Mouse (Mus musculus): ENCODE measurements around the gene Iqcf3.
"Not testable (repeated sequence)": the region's sequence is repeated elsewhere in the genome, so short reads cannot be mapped to it uniquely, and the experiment has no call there.

Iqcf3 gene

GRCm38 (mm10) chr9:106509356-106509755 is 52.1 kb downstream of the Iqcf3 start:
- DNase-seq (ENCODE audit: low spot score in 2 of 2) = no peak

- DNase-seq (ENCODE audit: low spot score in 2 of 2) = no peak
Measured at GRCm38 (mm10) chr9:106504246-106504645, 57.2 kb downstream of the Iqcf3 start.

GRCm38 (mm10) chr9:106501846-106502245 is 59.6 kb downstream of the Iqcf3 start:
- no peak for DNase-seq (ENCODE audit: low spot score in 2 of 2)

- no peak for DNase-seq (ENCODE audit: low spot score in 2 of 2)
Measured at GRCm38 (mm10) chr9:106499667-106500066, 61.8 kb downstream of the Iqcf3 start, which contains the start of gene Iqcf1. Gene Iqcf1, plus strand, starts transcription at chr9:106499967.

GRCm38 (mm10) chr9:106487602-106488001 is 73.8 kb downstream of the Iqcf3 start:
- DNase-seq (ENCODE audit: low spot score in 2 of 2) = not testable (repeated sequence)

GRCm38 (mm10) chr9:106485076-106485475 is 76.4 kb downstream of the Iqcf3 start:
- DNase-seq (ENCODE audit: low spot score in 2 of 2) = no peak

GRCm38 (mm10) chr9:106483606-106484005 is 77.8 kb downstream of the Iqcf3 start:
- no peak for DNase-seq (ENCODE audit: low spot score in 2 of 2)

GRCm38 (mm10) chr9:106483136-106483535 is 78.3 kb downstream of the Iqcf3 start:
- peak in 1 of 2 experiments; percentile 6 for DNase-seq (ENCODE audit: low spot score in 2 of 2)

- DNase-seq (ENCODE audit: low spot score in 2 of 2) = no peak
Measured at GRCm38 (mm10) chr9:106482578-106483115, 78.8 kb downstream of the Iqcf3 start.

- DNase-seq (ENCODE audit: low spot score in 2 of 2) = peak in 1 of 2 experiments; percentile 5
Measured at GRCm38 (mm10) chr9:106481676-106482075, 79.8 kb downstream of the Iqcf3 start.

- peak in 1 of 2 experiments; percentile 6 for DNase-seq (ENCODE audit: low spot score in 2 of 2)
Measured at GRCm38 (mm10) chr9:106481075-106481474, 80.4 kb downstream of the Iqcf3 start.

GRCm38 (mm10) chr9:106480541-106480940 is 80.9 kb downstream of the Iqcf3 start:
- no peak for DNase-seq (ENCODE audit: low spot score in 2 of 2)

GRCm38 (mm10) chr9:106478101-106478500 is 83.3 kb downstream of the Iqcf3 start:
- DNase-seq (ENCODE audit: low spot score in 2 of 2) = no peak

GRCm38 (mm10) chr9:106477649-106478048 is 83.8 kb downstream of the Iqcf3 start:
- no peak for DNase-seq (ENCODE audit: low spot score in 2 of 2)

GRCm38 (mm10) chr9:106476924-106477484 is 84.4 kb downstream of the Iqcf3 start, which contains the start of gene Parp3:
Gene Parp3, minus strand, starts transcription at chr9:106476949.
- peak; percentile 91 to 92 for DNase-seq (ENCODE audit: low spot score in 2 of 2)

GRCm38 (mm10) chr9:106476002-106476923 is 85.2 kb downstream of the Iqcf3 start:
- peak; percentile 37 to 52 for DNase-seq (ENCODE audit: low spot score in 2 of 2)

- DNase-seq (ENCODE audit: low spot score in 2 of 2) = no peak
Measured at GRCm38 (mm10) chr9:106475663-106476001, 85.8 kb downstream of the Iqcf3 start, which contains the start of gene Rrp9. Gene Rrp9, plus strand, starts transcription at chr9:106475963.

- DNase-seq (ENCODE audit: low spot score in 2 of 2) = no peak
Measured at GRCm38 (mm10) chr9:106475046-106475445, 86.4 kb downstream of the Iqcf3 start.

- peak; percentile 34 to 55 for DNase-seq (ENCODE audit: low spot score in 2 of 2)
Measured at GRCm38 (mm10) chr9:106474456-106474855, 87.0 kb downstream of the Iqcf3 start.

GRCm38 (mm10) chr9:106473753-106474105 is 87.7 kb downstream of the Iqcf3 start:
- DNase-seq (ENCODE audit: low spot score in 2 of 2) = no peak

- no peak for DNase-seq (ENCODE audit: low spot score in 2 of 2)
Measured at GRCm38 (mm10) chr9:106473081-106473752, 88.2 kb downstream of the Iqcf3 start.

GRCm38 (mm10) chr9:106472321-106472720 is 89.1 kb downstream of the Iqcf3 start:
- DNase-seq (ENCODE audit: low spot score in 2 of 2) = no peak
